Mouse (Mus musculus) MN1 (cell line): ENCODE measurements around the gene Kifc3.

ENCODE experiments used
- DNase-seq: peaks from one replicate; pipeline ENCODE4 v3.0.0-alpha.2; 2016; ENCODE audit warnings: low spot score

Gene Kifc3

DNA sequence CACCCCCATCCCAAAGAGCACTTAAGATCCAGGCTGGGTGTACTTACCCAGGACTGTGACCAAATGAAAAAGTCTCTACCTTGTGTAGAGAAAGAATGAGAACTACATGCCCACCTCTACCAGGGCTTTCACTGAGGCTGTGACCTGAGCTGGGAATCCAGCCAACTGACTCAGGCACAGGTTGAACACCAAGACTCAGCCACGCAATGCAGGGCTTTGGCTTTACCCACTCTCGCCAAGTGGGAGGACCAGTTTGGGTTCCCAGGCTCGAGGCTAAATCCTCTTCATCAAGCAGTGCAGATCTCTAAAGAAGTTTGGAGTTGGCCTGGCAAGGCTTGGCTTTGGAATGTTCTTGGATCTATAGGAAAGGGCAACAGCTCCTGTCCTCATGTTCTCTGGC, 127.1 kb downstream of the Kifc3 start:
- no peak for DNase-seq

DNA sequence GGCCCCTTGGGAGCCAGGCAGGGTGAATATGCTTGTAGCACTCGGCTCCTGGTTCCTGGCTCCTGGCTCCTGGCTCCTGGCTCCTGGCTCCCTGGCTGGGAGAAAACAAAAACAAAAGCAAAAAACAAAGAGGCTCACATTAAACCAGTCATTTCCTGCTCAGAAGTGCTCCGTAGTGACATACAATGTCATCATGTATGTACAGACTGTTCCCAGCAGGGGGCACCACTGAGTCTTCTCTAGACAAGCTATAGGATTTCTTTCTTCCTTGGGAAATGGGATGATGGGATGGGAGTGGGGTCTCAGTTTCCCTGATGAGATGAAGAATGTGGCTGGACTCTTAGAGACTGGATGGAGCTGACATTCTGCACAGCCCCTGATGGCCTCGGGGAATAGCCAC, 135.0 kb downstream of the Kifc3 start:
- DNase-seq, result peak; percentile 50

DNA sequence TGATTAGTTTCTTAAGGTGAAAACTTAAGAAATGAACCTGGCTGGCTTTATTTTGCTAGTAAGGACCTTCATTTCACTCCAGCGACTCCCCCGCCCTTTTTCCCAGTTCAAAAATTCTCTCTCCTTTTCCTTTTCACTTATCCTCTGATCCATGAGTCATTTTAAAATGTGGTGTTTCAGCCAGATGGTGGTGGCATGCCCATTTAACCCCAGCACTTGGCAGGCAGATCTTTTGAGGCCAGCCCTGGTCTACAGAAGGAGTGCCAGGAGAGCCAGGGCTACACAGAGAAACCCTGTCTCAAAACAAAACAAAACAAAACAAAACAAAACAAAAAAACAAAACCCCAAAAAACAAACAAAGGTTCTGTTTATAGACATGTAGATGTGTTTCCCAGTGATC, 138.1 kb downstream of the Kifc3 start:
- no peak for DNase-seq

DNA sequence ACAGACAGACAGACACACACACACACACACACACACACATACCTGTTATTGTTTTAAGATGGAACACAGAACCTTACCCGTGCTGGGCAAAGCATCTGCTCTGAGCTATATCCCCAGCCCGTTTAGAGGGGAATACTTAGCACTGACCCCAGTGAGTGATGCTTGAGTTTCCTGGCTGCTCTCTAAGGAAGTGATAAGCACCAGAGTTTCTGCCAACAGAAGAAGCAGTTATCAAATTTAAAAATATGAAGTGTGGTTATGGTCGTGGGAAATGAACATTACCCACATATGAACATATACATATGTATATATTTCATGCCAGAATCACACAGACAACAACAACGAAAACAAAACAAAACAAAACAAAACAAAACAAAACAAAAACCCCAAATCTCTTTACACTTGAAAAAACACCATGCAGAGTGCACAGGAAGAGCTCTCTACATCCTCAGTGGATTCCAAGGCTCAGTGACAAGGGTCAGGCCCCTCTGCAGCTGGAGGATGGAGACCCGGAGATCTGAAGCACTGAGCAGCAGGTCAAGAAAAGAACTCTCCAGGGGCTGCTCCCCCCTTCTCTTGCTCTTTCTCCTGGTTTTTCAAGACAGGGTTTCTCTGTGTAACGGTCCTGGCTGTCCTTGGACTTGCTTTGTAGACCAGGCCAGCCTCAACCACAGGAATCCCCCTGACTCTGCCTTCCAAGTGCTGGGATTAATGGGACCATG, 142.6 kb downstream of the Kifc3 start:
- DNase-seq, result no peak

DNA sequence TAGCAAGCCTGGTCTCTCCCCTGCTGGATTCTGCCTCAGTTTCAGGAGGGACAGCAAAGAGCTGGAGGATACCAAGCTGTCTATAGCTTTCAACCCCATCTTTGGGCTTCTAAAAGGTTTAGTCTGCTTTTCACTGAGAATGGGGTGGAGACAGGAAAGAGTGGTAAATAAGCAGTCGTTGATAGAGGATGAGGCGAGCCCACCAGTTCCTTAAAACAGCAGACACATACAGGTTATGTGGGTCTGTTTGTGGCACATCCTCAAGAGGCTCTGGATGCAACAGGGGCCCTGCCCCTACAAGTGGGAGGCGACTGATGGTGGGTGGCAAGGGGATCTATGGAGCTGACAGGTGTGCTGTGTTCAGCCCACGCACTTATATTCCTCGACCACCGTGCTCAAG, 144.0 kb downstream of the Kifc3 start:
- no peak for DNase-seq

DNA sequence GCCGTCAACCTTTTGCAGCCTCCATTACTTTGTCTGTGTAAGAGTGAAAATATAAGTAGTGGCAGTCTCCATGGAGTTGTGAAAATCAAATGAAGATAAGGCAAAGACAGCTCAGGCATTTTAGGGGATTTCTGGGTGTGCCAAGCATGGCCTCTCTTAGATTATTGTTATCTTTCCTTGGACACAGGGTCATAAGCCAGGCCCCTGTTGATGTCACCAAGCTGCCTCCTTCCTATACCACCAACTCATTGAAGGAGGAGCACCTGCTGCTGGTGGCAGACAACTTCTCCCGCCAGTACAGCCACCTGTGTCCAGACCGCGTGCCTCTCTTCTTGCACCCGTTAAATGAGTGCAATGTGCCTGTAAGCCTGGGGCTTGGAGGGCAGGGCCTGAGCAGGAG, 146.2 kb downstream of the Kifc3 start:
- no peak for DNase-seq

DNA sequence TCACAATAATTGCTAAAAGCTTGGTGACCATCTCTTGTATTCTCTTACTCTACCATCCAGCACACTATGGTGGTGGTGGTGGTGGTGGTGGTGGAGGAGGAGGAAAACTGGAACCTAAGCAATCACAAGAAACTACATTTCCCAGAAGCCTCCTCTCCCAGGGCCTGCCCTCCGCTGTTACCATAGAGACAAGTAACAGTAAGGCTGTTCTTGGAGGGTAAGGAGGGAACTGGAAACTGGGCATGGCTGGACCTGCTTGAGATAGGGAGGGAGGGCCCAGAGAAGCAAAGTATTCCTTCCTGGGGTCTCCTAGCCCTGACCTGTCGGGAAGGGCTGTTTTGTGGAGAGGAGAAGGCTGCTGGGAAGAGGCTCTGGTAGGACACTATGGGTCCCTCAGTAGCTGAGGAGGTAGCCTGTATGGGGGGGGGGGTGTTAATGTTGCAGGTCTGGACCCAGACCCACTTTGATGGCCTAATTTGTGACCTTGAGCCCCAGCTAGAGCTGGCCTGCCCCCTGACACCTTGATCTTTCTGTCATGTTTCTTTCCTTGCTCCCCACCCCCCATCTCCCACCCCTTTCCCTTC, 147.6 kb downstream of the Kifc3 start, which contains the start of gene Drc7:
TSS of gene Drc7 (plus strand) at position 177 of the 584 bp plus-strand sequence.
- no peak for DNase-seq

DNA sequence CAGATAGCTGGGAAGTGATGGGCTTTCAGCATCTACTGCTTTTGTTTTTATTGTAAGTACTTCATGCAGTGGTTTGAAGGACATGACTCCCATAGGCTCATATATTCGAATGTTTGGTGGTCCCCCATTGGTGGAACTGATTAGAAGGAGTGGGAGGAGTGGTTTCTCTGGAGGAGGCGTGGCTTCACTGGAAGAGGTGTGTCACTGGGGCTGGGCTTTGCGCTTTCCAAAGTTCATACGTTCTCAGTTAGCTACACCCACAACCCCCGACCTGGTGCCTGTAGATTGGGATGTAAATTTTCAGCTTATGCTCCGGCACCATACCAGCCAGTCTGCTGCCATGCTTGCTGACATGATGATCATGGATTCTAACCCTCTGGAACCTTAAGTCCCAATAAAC, 148.2 kb downstream of the Kifc3 start:
- no peak for DNase-seq
